Mouse (Mus musculus) embryo, embryonic 10.5 days (tissue): ENCODE measurements around the gene Adgrv1.

Source experiments
- DNase-seq: peaks from one replicate; pipeline ENCODE4 v3.0.0-alpha.2; 2015; ENCODE audit warnings: low spot score

Adgrv1 gene

DNA sequence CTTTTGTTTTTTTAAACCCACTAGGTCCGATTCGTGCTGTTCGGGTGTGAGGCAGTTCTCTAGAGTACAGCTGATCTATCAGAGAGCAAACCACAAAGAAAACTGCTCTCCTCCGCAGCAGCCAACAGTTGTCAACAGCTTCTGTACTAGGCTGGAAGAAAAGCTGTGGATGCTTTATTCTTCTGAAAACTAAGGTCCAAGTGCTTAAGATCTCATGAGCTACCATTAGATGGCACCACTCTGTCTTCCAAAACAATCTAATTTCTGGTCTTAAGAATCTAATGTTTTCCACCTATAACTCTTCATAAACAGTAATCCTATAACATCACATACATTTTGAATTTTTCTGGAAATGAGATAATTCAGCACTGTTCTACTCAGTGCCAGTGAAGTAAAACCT lies 22.6 kb downstream of the Adgrv1 start:
- DNase-seq, result no peak

DNA sequence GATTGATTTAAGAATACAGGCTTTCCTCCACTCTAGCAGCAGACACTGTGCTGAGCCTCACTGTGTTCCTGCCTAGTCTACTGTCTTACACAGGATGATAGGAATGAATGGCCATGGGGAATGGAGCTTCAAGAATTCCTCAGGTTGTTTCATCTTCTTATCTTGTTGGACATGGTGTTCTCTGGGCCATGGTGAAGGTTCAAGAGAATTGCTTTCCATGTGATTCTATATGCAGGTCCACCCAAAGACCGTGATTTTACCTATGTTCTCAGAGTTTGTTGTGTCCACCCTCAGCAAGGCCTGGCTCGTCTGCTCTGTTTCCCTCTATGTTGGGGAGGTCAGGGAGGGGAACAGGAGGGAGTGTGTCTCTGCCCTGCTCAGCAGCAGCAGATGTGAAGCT lies 26.0 kb downstream of the Adgrv1 start:
- no peak for DNase-seq

DNA sequence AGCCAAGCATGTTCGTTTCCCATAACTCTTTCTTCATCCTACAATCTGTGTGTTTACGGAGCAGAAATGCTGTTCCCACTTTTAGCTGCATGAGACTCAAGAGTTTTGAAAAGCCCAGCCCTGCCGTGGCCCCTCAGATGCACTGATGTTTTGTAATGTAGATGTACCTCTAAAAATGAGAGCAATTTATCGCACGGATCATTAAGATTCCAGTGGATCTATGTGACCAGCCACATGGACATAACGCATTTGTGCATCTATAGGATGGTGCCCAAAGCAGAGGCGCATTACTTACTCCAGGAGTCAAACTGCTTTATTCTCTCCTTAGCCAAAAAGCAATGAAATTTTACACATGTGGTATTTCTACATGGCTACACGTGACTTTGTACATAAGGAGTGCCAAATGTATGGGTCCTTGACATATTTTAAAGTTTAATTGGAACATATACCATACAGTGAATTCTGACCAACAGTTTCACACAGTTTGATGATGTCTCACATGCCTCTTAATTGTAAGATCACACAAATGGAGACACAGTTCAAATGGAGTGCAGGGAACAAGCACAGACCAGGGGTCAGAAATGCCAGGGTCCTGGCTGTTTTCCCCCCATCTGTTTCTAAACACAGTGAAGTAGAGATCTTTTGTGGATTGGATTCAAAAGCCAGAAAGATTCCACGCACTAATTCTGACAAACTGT lies 35.9 kb downstream of the Adgrv1 start:
- peak; percentile 63 for DNase-seq

DNA sequence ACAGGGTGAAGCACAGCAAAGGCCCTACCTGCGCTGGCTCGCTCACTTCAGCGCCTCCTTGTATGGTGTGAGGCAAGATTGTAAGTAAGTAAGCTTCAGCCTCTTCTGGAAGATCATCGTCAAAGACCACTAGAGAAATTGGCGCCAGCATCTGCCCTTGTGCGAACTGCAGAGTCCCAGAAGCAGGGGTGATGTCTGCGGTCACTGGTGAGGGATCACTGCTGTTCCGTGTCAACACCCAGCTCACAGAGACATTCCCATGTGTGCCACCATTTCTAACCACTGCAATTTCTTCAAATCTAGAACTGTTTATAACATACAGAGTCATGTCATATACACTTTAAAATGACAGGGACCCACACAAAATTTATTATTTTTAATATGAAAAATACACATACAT lies 54.3 kb downstream of the Adgrv1 start:
- DNase-seq, result no peak

DNA sequence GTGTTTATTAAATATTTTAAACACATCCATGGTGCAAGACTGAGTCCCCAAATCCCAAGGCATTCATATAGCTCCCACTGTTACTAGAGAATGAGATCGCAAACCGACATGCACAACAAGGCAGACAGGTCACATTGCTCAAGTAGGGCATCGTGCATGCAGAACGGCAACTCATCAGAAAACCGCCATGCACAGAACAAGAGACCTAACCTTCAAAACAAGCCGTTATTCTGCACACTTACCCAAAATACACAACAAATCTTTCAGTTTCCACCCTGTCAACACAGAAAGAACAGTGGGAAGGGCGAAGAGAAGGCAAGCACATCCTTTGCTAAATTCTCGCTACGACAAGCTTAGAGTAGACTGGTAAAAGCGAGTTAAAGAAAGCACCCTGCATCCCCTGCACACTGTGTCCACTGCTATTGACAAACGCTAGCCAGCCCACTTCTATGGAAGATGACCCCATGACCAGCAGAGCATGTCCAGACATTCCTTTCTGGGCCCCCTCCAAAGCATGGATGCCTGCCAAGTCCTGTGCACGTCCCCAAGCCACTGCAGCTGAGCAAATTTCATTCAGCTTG lies 62.6 kb downstream of the Adgrv1 start:
- DNase-seq, result peak; percentile 77

DNA sequence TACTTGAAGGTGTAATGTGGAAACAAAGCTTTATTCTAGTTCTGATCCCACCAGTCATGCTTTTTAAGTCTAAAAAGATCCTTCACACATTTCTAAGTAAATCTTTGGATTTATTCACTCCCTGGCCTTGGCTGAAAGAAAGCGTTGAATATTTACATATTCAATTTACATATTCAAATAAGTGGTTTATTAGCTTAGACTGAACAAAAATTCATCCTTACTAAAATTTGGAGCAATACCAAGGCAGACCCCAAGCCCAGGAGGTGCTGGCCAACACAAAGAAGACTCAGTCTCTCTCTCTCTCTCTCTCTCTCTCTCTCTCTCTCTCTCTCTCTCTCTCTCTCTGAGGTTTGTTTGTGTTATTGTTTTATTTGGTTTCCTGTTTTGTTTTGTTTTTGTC lies 82.9 kb downstream of the Adgrv1 start:
- no peak for DNase-seq

DNA sequence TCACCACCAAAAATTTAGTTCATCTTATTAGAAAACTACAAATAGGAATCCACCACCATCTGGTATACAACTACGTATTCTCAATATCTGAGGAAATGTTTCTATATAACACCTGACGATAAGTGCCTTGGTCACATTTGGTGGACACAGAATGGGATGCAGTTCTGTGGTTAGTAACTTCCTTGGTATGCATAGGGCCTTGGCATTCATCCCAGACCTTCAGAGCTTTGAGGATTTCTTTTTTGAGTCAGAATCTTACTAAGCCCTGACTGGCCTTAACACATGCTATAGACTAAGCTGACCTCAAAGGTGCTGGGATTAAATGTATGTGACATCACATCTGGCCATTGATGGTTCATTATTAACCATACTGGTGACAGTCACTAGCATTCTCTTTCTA lies 98.0 kb downstream of the Adgrv1 start:
- DNase-seq, result no peak

DNA sequence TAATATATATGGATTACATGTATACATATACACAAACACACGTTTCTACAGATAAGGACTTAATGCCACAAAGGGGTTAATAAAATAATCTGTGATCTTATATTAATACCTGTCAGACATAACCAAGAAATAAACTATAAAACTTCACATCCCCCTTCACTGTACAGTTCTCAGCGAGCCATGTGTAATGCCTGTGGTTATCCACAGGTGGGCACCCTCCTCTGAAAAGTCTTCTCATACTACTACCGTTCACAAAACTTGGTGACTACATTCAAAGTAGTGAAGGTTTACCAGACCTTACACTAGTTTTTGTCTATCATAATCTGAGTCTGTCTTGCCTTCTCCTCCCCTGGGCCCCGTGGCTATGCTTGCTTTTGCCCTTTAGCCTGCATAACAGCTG lies 106.3 kb downstream of the Adgrv1 start:
- DNase-seq, result peak; percentile 41

DNA sequence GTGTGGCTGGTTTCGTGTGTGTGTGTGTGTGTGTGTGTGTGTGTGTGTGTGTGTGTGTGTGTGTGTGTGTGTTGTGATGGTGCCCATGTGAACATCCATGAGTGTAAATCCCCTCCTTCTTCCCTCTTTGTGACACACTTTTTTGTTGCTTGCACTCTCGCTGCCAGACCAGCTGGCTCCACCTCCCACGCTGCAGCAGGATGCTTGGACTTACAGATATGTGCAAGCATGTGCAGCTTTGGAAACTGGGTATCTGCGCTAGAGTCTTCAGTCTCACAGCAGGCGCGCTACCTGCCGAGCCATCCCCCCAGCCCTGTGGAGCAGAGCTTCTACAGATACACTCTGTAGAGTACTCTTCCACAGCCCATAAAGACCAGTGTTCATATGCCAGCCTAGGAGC lies 122.8 kb downstream of the Adgrv1 start:
- DNase-seq, result no peak

DNA sequence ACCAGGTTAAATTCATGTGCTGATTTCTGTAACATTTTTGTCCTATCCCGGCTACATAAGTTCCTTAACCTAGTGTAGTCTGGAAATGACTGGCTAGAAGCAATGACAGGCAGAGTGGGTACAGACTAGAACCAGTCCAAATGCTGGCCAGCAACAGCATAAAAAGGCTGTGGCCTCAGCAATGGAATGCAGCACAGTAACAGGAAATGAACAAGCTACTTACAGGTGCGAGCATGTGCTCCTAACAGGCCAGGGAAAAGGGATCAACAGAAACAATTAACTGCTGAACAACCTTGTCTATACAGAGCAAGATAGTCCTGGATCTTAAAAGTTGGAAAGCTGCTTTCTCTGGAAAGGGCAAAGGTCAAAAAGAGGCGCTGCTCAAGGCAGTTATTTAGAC lies 135.9 kb downstream of the Adgrv1 start:
- peak; percentile 13 for DNase-seq

DNA sequence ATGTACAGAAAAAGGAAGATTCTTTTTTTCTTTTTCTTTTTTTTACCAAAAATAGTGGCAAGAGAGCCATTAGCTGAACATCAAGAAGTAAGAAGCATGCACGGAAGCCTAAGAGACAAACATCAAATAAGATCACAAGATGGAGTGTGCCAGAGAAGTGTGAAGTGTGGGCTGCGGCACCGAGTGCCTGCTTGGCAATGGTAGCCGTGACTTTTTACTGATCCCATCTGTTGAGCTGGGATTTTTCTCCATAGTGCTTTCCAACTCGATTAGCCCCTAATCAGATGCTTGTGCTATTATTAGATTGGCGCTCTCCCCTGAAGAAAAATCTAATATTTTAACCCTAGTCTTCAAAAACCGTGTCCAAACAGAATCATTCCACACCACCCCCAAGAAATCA lies 141.0 kb downstream of the Adgrv1 start:
- no peak for DNase-seq

DNA sequence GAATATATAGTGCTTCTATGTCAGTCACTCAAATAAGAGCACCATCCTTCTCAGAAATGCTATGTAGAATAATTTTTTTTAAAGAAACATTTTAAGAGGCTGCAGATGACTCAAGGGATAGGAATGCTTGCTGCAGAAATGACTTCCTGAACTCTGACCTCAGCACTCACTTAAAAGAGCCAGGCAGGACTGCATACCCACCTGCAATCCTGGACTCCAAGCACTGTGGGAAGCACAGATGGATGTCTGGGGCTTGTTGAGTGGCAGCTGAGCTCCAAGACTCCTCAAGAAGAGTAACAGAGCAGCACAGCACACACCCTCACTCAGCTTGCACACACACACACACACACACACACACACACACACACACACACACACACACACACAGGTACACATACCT lies 146.0 kb downstream of the Adgrv1 start:
- DNase-seq, result peak; percentile 9

DNA sequence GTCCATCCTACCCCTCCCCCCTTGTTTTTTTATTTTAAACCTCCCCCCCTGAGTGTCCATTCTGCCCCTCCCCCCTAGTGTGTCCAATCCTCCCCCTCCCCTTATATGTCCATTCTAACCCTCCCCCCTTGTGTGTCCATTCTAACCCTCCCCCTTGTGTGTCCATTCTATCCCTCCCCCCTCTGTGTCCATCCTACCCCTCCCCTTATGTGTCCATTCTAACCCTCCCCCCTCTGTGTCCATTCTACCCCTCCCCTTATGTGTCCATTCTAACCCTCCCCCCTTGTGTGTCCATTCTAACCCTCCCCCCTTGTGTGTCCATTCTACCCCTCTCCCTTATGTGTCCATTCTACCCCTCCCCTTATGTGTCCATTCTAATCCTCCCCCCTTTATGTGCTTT lies 159.2 kb downstream of the Adgrv1 start:
- no peak for DNase-seq

DNA sequence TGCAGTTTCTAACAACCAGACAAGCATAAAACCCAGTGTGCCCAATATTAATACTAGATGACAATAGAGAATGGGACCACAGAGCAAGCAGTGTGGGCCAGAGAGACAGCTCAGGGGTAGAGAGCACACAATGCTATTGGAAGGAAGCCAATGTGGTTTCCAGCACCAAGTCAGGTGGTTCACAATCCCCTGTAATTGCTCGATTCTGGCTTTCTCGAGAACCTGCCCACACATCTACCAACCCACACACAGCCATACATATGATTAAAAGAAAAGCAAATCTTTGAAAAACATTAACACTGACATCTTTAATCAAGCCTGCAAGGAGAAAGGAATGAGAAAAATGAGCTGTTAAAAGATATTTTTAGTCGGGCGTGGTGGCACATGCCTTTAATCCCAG lies 166.3 kb downstream of the Adgrv1 start:
- DNase-seq, result no peak

DNA sequence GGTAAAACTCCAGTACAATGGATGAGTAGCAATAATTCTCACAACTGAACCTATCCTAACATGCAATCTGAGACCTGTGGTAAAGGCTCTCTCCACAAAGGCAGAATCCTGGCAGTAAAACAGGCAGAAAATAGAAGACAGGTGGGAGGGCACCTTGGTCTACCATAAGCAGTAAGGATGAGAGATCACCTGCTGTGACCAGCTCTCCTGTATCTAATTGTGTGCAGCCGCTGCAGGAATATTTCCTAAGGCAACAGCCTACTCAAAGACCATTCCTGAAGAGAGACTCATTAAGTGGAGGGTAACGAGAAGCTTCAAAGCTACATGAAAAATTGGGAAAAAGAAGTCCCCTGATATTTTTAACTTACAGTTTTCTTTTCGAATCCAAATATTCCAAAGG lies 167.2 kb downstream of the Adgrv1 start:
- no peak for DNase-seq

DNA sequence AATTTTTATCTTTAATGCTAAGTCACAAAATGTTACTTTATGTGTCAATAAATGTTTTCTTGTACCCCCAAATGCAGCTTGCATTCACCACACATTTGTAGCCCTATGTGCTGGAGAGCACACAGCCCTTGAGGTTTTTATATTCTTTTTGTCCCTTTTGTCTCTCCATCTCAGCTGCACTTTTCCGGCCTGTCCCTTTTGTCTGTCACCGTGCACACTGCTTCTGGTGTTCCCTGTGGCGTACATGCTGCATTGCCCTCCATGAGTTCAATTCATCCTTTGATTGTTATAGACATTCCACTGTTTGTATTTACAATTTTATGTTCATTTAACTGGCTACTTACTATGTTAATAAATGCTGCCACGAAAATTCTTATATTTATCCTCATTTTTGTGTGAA lies 183.3 kb downstream of the Adgrv1 start:
- DNase-seq, result no peak

DNA sequence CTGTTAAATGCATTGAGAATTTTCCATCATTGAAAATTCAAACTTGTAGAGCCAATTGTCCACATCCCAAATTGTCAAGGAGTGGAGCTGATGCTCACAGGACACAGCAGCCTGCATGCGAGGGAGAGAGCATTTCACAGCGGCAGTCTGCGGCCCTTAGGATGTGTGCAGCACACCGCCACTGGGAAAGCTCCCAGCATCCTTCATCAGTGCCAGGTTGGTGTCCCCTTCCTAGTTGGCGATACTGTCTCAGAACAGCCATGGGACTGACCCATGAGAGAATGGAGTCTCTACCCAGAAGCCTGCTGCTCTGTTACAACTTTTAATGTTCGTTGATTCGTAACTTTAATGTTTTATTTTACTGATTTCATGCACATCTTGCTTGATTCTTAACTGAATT lies 183.8 kb downstream of the Adgrv1 start:
- no peak for DNase-seq

DNA sequence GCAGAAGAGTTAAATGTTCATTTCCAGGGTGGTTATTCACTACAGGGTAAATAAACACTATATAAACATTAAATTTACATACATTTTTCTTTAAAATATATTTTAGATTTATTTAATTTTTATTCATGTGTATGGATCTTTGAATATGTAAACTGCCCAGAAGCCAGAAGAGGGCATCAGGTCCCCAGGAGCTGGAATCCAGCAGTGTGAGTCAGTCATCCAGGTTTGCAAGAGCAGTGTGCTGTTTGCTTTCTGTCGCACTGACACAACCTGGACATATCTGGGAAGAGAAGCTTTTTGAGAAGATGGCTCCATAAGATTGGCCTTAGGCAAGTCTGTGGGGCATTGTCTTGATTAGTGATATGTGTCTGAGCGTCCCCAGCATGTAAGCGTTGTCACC lies 191.5 kb downstream of the Adgrv1 start:
- DNase-seq, result no peak

DNA sequence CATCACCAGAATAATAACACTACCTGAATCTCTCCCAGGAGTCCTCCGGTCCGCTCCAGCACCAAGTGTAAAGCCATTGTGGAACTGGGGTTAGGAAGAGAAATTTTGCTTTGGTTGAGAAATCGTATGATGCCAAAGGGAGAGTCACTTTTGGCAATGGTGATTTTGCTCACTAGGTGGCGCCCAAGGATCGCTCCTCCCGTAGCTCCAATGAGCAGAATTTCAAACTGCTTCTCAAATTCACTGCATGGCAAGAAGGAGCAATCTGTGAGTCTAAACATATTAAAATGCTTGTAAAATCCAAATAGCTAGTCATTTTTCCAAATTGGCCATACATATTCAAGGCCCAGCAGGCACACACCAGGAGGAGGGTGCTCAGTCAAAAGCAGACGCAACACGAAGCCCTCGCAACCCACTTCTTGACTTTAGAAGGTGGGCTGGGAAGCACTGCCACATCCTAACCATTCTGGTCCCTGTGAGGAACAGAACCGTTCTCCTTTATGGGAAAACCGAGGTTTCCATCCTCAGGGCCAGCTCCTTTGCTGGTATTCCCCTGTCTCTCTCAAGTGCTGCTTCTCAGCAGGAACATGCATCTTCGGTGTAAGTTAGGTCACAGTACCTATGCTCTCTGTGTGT lies 193.4 kb downstream of the Adgrv1 start:
- peak; percentile 86 for DNase-seq

DNA sequence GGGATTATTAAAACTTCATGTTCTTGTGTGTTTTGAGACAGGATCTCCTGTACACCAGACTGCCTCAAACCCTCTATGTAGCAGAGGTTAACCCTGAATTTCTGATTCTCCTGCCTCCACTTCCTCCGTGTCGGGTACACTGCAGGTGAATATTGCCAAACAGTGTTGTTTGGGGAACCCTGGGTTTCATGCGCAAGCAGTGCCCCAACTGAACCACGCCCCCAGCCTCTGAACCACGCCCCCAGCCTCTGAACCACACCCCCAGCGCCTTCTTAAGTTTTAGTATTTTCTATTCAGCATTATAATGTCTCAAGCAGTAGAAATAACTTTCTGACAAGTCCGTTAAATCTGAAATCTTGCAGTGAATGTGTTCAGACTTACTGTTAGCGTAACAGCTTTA lies 195.9 kb downstream of the Adgrv1 start:
- no peak for DNase-seq

DNA sequence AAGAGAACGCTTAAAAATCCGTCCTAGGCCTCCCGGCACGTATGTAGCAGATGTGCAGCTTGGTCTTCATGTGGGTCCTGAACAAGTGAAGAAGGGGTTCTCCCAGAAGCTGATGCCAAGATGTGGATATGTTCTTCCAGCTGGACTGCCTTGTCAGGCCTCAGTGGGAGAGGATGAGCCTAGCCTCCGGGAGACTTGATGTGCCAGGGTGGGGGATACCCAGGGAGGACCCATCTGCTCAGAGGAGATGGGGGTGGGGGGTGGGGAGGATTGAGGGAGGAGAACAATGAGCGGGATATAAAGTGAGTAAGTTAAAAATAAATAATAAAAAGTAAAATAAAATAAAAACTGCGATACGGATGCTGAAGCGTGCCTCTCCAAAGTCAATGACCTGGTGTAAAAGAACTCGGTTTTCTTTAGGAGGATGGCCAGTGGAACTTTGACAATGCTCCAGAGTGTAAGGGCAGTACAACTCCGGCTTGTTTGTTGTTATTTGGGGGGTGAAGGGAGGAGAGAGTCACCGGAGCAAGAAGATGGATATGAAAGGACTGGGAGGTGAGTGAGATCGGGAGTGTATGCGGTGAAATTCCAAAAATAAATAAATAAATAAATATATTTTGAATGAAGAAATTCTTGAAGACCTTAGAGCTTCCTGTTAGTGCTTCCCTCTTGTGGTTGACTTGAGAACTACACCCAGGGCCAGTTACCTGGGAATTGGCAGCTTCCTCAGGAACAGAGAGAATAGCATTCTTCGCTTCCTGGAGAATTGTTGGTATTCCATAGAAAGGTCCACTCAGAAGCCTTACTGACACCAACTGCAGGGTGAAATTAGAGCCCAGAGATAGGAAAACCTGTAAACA lies 205.8 kb downstream of the Adgrv1 start:
- DNase-seq, result peak; percentile 79

DNA sequence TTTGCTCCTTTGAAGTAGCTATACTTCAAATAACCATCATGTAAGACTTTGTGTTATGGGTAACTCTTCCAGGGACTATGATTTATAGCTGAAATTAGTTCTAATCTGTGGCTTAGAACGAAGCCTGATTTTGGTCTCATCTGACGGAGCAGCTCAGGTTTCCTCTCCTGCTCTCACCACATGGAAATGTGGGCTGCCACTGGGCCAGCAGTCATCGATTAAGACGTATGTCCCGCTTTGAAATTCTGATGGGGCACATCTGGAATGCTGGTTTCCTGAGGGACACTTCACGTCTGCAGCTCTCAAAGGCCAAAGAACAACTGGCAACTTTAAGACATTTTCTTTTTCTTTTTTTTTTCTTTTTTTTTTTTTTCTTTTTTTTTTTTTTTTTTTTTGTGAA lies 207.8 kb downstream of the Adgrv1 start:
- DNase-seq, result peak; percentile 41

DNA sequence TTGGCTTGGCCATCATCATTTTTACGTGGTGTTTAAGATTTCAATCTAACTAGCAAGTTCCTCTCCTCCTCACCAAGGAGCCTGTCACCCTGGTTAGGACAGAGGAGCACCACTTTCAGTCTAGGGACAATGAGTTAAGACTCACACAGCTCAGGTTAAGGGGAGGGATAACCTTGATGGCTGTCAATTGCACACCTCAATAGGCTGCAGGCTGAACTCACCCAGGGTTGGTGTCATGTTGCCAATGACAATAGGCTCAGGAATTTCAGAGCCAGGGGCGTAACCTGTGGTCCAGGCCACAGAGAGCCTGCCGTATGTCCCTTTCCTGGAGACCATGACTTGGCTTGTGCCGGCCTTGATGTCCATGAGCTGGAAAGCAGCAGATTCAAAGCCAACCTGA lies 209.0 kb downstream of the Adgrv1 start:
- DNase-seq, result no peak
